Mouse (Mus musculus) midbrain, embryonic 16.5 days (tissue): ENCODE results near the gene Pds5a. TPM values are rescaled to one million over a fixed set of nuclear protein-coding genes. Genes with fewer than 3 reads are reported as not detected.

ENCODE experiments used
- ATAC-seq: fragments of 200-750 bp; cut with Nextera tagmentation; 2 replicates; pipeline ENCODE4 v1.8.0; 2017; ENCODE audit warnings: moderate TSS enrichment
- H3K27ac ChIP-seq: fragments of 300-500 bp; sonication (generic); 2 replicates; pipeline ENCODE4 v1.5.1; 2014; ENCODE audit warnings: mild to moderate bottlenecking, low read length, mixed read lengths
- H3K27me3 ChIP-seq: fragments of 300-500 bp; sonication (generic); 2 replicates; pipeline ENCODE4 v1.6.1; 2014; ENCODE audit warnings: low read depth, low read length, mixed read lengths; ENCODE audit not compliant: control insufficient read depth, insufficient read depth
- H3K36me3 ChIP-seq: fragments of 300-500 bp; sonication (generic); 2 replicates; pipeline ENCODE4 v1.6.1; 2014; ENCODE audit warnings: mild to moderate bottlenecking, low read length, moderate library complexity, mixed read lengths; ENCODE audit not compliant: control insufficient read depth, insufficient read depth
- H3K4me1 ChIP-seq: fragments of 300-500 bp; sonication (generic); 2 replicates; pipeline ENCODE4 v1.6.1; 2014; ENCODE audit warnings: mild to moderate bottlenecking, low read length, mixed read lengths; ENCODE audit not compliant: control insufficient read depth, insufficient read depth
- H3K4me2 ChIP-seq: fragments of 300-500 bp; sonication (generic); 2 replicates; pipeline ENCODE4 v1.6.1; 2014; ENCODE audit warnings: mild to moderate bottlenecking, low read length, mixed read lengths
- H3K4me3 ChIP-seq: fragments of 300-500 bp; sonication (generic); 2 replicates; pipeline ENCODE4 v1.5.1; 2014; ENCODE audit warnings: low read depth, mild to moderate bottlenecking, low read length, moderate library complexity, mixed read lengths
- H3K9ac ChIP-seq: fragments of 300-500 bp; sonication (generic); 2 replicates; pipeline ENCODE4 v1.6.1; 2014; ENCODE audit warnings: low read depth, low read length, mixed read lengths
- H3K9me3 ChIP-seq: fragments of 300-500 bp; sonication (generic); replicated peaks from 2 replicates; pipeline ENCODE4 v1.6.1; 2014; ENCODE audit warnings: mild to moderate bottlenecking, low read length, mixed read lengths; ENCODE audit not compliant: control insufficient read depth, poor library complexity, severe bottlenecking
- WGBS: fragments of 180-500 bp; shearing (Covaris S2); extraction: QIAGEN DNeasy Blood & Tissue Kit; methylation state at CpG from one replicate; pipeline ENCODE4 v1.1.7; 2014; 5-methylcytosine and 5-hydroxymethylcytosine counted together
- polyA plus RNA-seq: library from polyadenylated mRNA; unstranded; fragments of >200 nt; fragmentation: Nextera tagmentation; extraction: Ambion mirVana; gene quantifications from 2 replicates; pipeline ENCODE4 v1.2.1, GENCODE M21; 2015

The Pds5a gene
- polyA plus RNA-seq, 1 experiment from 2014 or later = 35.8 TPM

GRCm38 (mm10) chr5:65609769-65610168 lies 88.3 kb downstream of the Pds5a start:
- ATAC-seq = no peak
- WGBS = 87% methylated on average over 5 of the region's 5 CpGs

GRCm38 (mm10) chr5:65606820-65607219 lies 91.3 kb downstream of the Pds5a start:
- H3K27ac ChIP-seq = no peak overlapping the region
- no peak overlapping the region for H3K4me2 ChIP-seq
- H3K4me1 ChIP-seq = no peaks in the 10 kb centered on the region
- no peaks in the 10 kb centered on the region for H3K9me3 ChIP-seq
- no peak for ATAC-seq
- H3K27me3 ChIP-seq = no peaks in the 10 kb centered on the region
- WGBS = 97% methylated on average over 1 of the region's 1 CpGs
- no peak overlapping the region for H3K9ac ChIP-seq
- no peak overlapping the region for H3K4me3 ChIP-seq
- H3K36me3 ChIP-seq = peaks cover 3% of the 10 kb centered on the region; the same call in 1 of the 2 replicates

More at GRCm38 (mm10) chr5:65609769-65610168, 88.3 kb downstream of the Pds5a start:
- Histone ChIP-seq H3K27ac (no peak overlapping the region), H3K27me3 (no peaks in the 10 kb centered on the region), H3K4me2 (no peak overlapping the region), H3K4me1 (no peaks in the 10 kb centered on the region), H3K4me3 (no peak overlapping the region), H3K36me3 (peaks cover 6% of the 10 kb centered on the region; the same call in 1 of the 2 replicates), H3K9me3 (no peaks in the 10 kb centered on the region), H3K9ac (no peak overlapping the region)

- Histone ChIP-seq H3K4me3 (no peak overlapping the region), H3K27ac (no peak overlapping the region), H3K9me3 (no peaks in the 10 kb centered on the region), H3K27me3 (no peaks in the 10 kb centered on the region), H3K9ac (no peak overlapping the region), H3K4me1 (no peaks in the 10 kb centered on the region), H3K36me3 (peaks cover 8% of the 10 kb centered on the region), H3K4me2 (no peak overlapping the region)
- no peak for ATAC-seq
- WGBS = 95% methylated on average over 7 of the region's 7 CpGs
Measured at GRCm38 (mm10) chr5:65599681-65600080, 98.4 kb downstream of the Pds5a start.

GRCm38 (mm10) chr5:65592421-65592820 lies 105.7 kb downstream of the Pds5a start:
- no peak for ATAC-seq
- H3K36me3 ChIP-seq = peaks cover 11% of the 10 kb centered on the region
- no peaks in the 10 kb centered on the region for H3K9me3 ChIP-seq
- WGBS = 92% methylated on average over 2 of the region's 2 CpGs
- H3K4me2 ChIP-seq = no peak overlapping the region
- H3K9ac ChIP-seq = no peak overlapping the region
- H3K4me1 ChIP-seq = no peaks in the 10 kb centered on the region
- no peak overlapping the region for H3K4me3 ChIP-seq
- H3K27ac ChIP-seq = no peak overlapping the region
- no peaks in the 10 kb centered on the region for H3K27me3 ChIP-seq

- no peaks in the 10 kb centered on the region for H3K27me3 ChIP-seq
- ATAC-seq = no peak
- H3K4me3 ChIP-seq = no peak overlapping the region
- WGBS = 97% methylated on average over 1 of the region's 1 CpGs
- H3K4me1 ChIP-seq = no peaks in the 10 kb centered on the region
- no peak overlapping the region for H3K9ac ChIP-seq
- H3K9me3 ChIP-seq = no peaks in the 10 kb centered on the region
- peaks cover 10% of the 10 kb centered on the region for H3K36me3 ChIP-seq
- no peak overlapping the region for H3K27ac ChIP-seq
- H3K4me2 ChIP-seq = no peak overlapping the region
Measured at GRCm38 (mm10) chr5:65590199-65590598, 107.9 kb downstream of the Pds5a start.

GRCm38 (mm10) chr5:65586291-65586690 lies 111.8 kb downstream of the Pds5a start:
- WGBS = 96% methylated on average over 5 of the region's 5 CpGs
- H3K4me2 ChIP-seq = no peak overlapping the region

GRCm38 (mm10) chr5:65578545-65578944 lies 119.5 kb downstream of the Pds5a start:
- 90% methylated on average over 3 of the region's 3 CpGs for WGBS
- no peaks in the 10 kb centered on the region for H3K9me3 ChIP-seq
- no peaks in the 10 kb centered on the region; the same call in 1 of the 2 replicates for H3K4me1 ChIP-seq
- no peak overlapping the region for H3K9ac ChIP-seq
- no peaks in the 10 kb centered on the region for H3K36me3 ChIP-seq
- H3K27ac ChIP-seq = no peak overlapping the region
- no peak for ATAC-seq
- H3K27me3 ChIP-seq = no peaks in the 10 kb centered on the region
- H3K4me2 ChIP-seq = no peak overlapping the region
- H3K4me3 ChIP-seq = no peak overlapping the region

More at GRCm38 (mm10) chr5:65586291-65586690, 111.8 kb downstream of the Pds5a start:
- no peaks in the 10 kb centered on the region for H3K4me1 ChIP-seq
- H3K36me3 ChIP-seq = peaks cover 5% of the 10 kb centered on the region; the same call in 1 of the 2 replicates
- no peak overlapping the region for H3K27ac ChIP-seq
- H3K9me3 ChIP-seq = no peaks in the 10 kb centered on the region
- H3K27me3 ChIP-seq = no peaks in the 10 kb centered on the region
- no peak overlapping the region for H3K9ac ChIP-seq
- no peak overlapping the region for H3K4me3 ChIP-seq
- no peak for ATAC-seq

- Histone ChIP-seq H3K27ac (no peak overlapping the region), H3K4me2 (no peak overlapping the region), H3K9me3 (no peaks in the 10 kb centered on the region), H3K36me3 (no peaks in the 10 kb centered on the region), H3K4me3 (no peak overlapping the region), H3K9ac (no peak overlapping the region), H3K4me1 (no peaks in the 10 kb centered on the region; the same call in 1 of the 2 replicates), H3K27me3 (no peaks in the 10 kb centered on the region)
- no peak for ATAC-seq
- 76% methylated on average over 2 of the region's 2 CpGs for WGBS
Measured at GRCm38 (mm10) chr5:65575896-65576295, 122.2 kb downstream of the Pds5a start.

GRCm38 (mm10) chr5:65574876-65575275 lies 123.2 kb downstream of the Pds5a start:
- H3K4me2 ChIP-seq = no peak overlapping the region
- H3K9ac ChIP-seq = no peak overlapping the region
- 91% methylated on average over 2 of the region's 2 CpGs for WGBS
- H3K4me1 ChIP-seq = no peaks in the 10 kb centered on the region; the same call in 1 of the 2 replicates
- no peak overlapping the region for H3K4me3 ChIP-seq
- no peaks in the 10 kb centered on the region for H3K9me3 ChIP-seq
- H3K27ac ChIP-seq = no peak overlapping the region
- H3K36me3 ChIP-seq = peaks cover under 1% of the 10 kb centered on the region; the same call in 1 of the 2 replicates
- no peaks in the 10 kb centered on the region for H3K27me3 ChIP-seq
- ATAC-seq = no peak
